Mouse (Mus musculus) cerebellum, adult 8-10 months (tissue): ENCODE results near the gene Gm47289.
A peak's percentile ranks its signal among the peaks of the same experiment; 100 is the strongest.

Source experiments
- DNase-seq: peaks from one replicate; pipeline ENCODE4 v3.0.0; 2022

The Gm47289 gene

GRCm38 (mm10) chr9:119164743-119165142 lies 5.8 kb downstream of the Gm47289 start:
- no peak for DNase-seq

GRCm38 (mm10) chr9:119165548-119165947 lies 6.6 kb downstream of the Gm47289 start:
- no peak for DNase-seq

GRCm38 (mm10) chr9:119167608-119168007 lies 8.6 kb downstream of the Gm47289 start:
- DNase-seq: no peak

GRCm38 (mm10) chr9:119179292-119179691 lies 20.3 kb downstream of the Gm47289 start:
- DNase-seq: no peak

GRCm38 (mm10) chr9:119181241-119181728 lies 22.3 kb downstream of the Gm47289 start:
- no peak for DNase-seq

- DNase-seq: peak; percentile 12
These were observed 33.4 kb downstream of the Gm47289 start for GRCm38 (mm10) chr9:119192202-119192990.

- DNase-seq: no peak
These were observed 40.3 kb downstream of the Gm47289 start for GRCm38 (mm10) chr9:119199151-119199861.

GRCm38 (mm10) chr9:119201653-119202052 lies 42.7 kb downstream of the Gm47289 start:
- DNase-seq: no peak

GRCm38 (mm10) chr9:119203617-119204016 lies 44.7 kb downstream of the Gm47289 start:
- DNase-seq: no peak

- no peak for DNase-seq
These were observed 46.8 kb downstream of the Gm47289 start for GRCm38 (mm10) chr9:119205756-119206155.

GRCm38 (mm10) chr9:119206666-119207065 lies 47.7 kb downstream of the Gm47289 start:
- DNase-seq: no peak

GRCm38 (mm10) chr9:119207113-119207512 lies 48.2 kb downstream of the Gm47289 start:
- no peak for DNase-seq

- DNase-seq: no peak
These were observed 50.0 kb downstream of the Gm47289 start, which contains the start of gene Slc22a13 for GRCm38 (mm10) chr9:119208998-119209397. Slc22a13 (minus strand) TSS chr9:119209098.
